Mouse (Mus musculus): ENCODE data around the gene Olfr270.
A peak's percentile ranks its signal among the peaks of the same experiment; 100 is the strongest.

Olfr270 gene

GRCm38 (mm10) chr4:52964247-52964646, at the start of gene Olfr270:
Gene Olfr270, plus strand, starts transcription at chr4:52964547.
- no peak for DNase-seq (ENCODE audit: low spot score)

- no peak for DNase-seq (ENCODE audit: low spot score)
Observed at GRCm38 (mm10) chr4:52916659-52917310, 47.6 kb upstream of the Olfr270 start.

DNA sequence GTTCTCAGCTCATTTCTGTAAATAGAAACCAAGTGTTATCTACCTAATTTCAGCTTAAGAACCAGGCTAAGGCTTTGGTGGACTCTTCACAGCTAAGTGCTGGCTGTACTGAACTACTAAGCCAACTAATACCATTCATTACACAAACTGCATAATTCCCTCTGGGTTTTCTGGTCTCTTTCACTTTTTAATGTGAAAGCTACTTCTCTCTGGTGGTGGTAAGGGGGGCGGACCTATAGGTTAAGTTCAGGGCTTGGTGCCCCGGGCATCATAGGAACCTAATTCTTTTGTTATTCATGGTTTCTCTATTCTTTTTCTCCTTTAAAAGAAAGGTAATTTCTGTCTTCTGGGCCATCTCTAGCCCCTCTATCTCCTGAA, 47.0 kb upstream of the Olfr270 start:
- no peak for DNase-seq (ENCODE audit: low spot score)

- DNase-seq (ENCODE audit: low spot score): no peak
Observed at GRCm38 (mm10) chr4:52919078-52919477, 45.3 kb upstream of the Olfr270 start, which contains the start of gene Olfr272. Gene Olfr272, minus strand, starts transcription at chr4:52919178.

GRCm38 (mm10) chr4:52930480-52930879, 33.9 kb upstream of the Olfr270 start:
- no peak for DNase-seq (ENCODE audit: low spot score)

DNA sequence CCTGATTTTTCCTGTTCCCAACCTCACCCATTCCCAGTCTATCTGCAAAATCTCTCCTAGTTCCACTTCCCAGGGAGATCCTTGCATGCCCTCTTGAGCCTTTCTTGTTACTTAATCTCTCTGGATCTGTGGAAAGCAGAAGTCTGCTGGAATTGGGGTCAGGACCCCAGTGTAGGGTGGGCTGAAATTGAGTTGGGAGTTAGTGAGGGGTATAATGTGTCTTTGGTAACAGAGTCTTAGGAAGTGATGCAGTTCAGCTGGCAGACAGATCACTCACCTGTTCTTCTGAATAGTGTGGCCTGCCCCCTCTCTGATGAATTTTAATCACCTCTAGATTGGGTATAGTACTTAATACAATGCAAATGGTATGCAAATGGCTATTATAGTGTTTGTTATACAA, 17.7 kb upstream of the Olfr270 start:
- no peak for DNase-seq (ENCODE audit: low spot score)

- no peak for DNase-seq (ENCODE audit: low spot score)
Observed at GRCm38 (mm10) chr4:52949005-52949404, 15.3 kb upstream of the Olfr270 start.

GRCm38 (mm10) chr4:52958693-52959092, 5.7 kb upstream of the Olfr270 start:
- no peak for DNase-seq (ENCODE audit: low spot score)

DNA sequence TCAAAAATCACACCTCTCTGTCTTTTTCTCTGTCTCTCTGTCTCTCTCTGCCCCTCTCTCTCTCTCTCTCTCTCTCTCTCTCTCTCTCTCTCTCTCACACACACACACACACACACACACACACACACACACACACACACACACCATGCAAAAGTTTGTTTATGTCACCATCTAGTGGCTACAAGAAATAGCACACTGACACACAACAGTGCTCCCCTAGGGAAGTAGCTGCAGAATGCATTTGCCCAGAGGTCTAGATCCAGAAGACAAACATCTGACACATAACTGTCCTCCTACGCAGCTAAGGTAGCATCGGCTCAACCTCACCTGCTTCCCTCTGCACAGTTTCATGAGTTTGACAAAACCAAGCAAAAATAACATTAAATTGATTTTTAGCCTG, 20.9 kb downstream of the Olfr270 start:
- no peak for DNase-seq (ENCODE audit: low spot score)

- no peak for DNase-seq (ENCODE audit: low spot score)
Observed at GRCm38 (mm10) chr4:52986266-52986665, 21.9 kb downstream of the Olfr270 start.

GRCm38 (mm10) chr4:52989248-52989647, 24.9 kb downstream of the Olfr270 start, which contains the start of gene Nipsnap3a:
Gene Nipsnap3a, plus strand, starts transcription at chr4:52989272.
- no peak for DNase-seq (ENCODE audit: low spot score)

GRCm38 (mm10) chr4:52999449-52999848, 35.1 kb downstream of the Olfr270 start:
- no peak for DNase-seq (ENCODE audit: low spot score)

GRCm38 (mm10) chr4:53000154-53000553, 35.8 kb downstream of the Olfr270 start:
- DNase-seq (ENCODE audit: low spot score): no peak

DNA sequence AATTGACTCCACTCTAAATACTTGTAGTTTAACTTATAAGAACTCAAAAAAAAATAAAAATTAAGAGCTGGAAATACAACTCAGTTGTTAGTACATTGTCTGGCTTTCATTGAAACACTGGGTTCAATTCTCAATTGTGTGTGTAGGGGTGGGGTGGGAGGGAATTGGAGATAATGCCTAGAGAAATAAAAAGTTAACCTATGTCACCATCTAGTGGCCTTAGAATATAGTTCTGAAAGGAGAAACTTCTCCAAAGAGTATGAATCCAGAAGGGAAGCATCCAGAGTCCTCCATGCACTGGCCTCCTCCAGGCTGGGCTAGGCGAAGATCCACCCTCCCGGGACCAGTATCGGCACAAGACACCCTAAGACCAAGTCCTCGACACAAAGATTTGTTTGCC, 44.8 kb downstream of the Olfr270 start:
- no peak for DNase-seq (ENCODE audit: low spot score)

- no peak for DNase-seq (ENCODE audit: low spot score)
Observed at GRCm38 (mm10) chr4:53009871-53010270, 45.5 kb downstream of the Olfr270 start.

GRCm38 (mm10) chr4:53011732-53012361, 47.5 kb downstream of the Olfr270 start, which contains the start of gene Nipsnap3b:
Gene Nipsnap3b, plus strand, starts transcription at chr4:53011880.
- peak; percentile 90 for DNase-seq (ENCODE audit: low spot score)

- no peak for DNase-seq (ENCODE audit: low spot score)
Observed at GRCm38 (mm10) chr4:53014421-53014820, 50.1 kb downstream of the Olfr270 start.

DNA sequence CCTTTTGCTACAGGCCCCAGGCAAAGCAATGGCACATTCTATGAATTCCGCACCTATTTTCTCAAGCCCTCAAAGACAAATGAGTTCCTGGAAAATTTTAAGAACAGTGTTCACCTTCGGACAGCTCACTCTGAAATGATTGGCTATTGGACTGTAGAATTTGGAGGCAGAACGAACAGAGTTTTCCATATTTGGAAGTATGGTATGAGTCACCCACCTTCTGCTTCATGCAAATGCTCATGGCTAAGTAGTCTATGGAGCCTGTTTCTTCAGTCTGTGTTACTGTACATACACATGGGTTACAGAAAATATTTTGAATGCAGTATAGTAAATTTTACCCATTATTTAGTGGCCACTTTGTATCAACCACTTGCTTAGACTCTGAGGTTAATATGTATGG, 50.7 kb downstream of the Olfr270 start:
- no peak for DNase-seq (ENCODE audit: low spot score)

DNA sequence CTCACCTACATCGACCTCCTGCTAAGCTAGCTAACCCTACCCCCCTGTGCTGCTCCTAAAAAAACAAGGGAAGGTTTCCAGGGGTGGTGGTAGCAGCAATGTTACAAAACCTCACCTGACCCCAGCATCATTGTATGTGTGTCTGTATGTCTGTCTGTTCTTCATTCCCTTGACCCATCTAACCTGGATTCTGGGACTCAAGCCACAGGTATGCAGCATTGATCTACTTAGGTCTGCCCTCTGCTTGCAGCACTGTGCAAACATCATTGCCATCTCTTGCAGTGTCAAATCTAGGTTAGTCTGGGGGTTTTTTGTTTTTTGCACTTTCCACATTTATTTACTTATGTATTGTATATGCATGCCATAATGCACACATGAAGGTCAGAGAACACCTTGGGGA, 54.0 kb downstream of the Olfr270 start:
- DNase-seq (ENCODE audit: low spot score): no peak
